Mouse (Mus musculus): ENCODE results near the gene Parp16.

GRCm38 (mm10) chr9:65238191-65238760, 43.1 kb downstream of the Parp16 start:
- TF ChIP-seq CTCF (IDR thresholded peaks at IDR 0.05; ENCODE audit: extremely low read depth, insufficient read length, insufficient replicate concordance, low read depth, low read length) (no peak), POLR2A (IDR thresholded peaks at IDR 0.05; ENCODE audit: low read depth, low read length) (no peak)

Measured in small intestine, adult 2 months (tissue).